Mouse (Mus musculus): Measurements from ENCODE around the gene St6gal1. TPM values are rescaled to one million over a fixed set of nuclear protein-coding genes. Genes with fewer than 3 reads are reported as not detected.

St6gal1 gene
- polyA plus RNA-seq, 1 experiment from 2014 or later: 38.9 TPM

DNA sequence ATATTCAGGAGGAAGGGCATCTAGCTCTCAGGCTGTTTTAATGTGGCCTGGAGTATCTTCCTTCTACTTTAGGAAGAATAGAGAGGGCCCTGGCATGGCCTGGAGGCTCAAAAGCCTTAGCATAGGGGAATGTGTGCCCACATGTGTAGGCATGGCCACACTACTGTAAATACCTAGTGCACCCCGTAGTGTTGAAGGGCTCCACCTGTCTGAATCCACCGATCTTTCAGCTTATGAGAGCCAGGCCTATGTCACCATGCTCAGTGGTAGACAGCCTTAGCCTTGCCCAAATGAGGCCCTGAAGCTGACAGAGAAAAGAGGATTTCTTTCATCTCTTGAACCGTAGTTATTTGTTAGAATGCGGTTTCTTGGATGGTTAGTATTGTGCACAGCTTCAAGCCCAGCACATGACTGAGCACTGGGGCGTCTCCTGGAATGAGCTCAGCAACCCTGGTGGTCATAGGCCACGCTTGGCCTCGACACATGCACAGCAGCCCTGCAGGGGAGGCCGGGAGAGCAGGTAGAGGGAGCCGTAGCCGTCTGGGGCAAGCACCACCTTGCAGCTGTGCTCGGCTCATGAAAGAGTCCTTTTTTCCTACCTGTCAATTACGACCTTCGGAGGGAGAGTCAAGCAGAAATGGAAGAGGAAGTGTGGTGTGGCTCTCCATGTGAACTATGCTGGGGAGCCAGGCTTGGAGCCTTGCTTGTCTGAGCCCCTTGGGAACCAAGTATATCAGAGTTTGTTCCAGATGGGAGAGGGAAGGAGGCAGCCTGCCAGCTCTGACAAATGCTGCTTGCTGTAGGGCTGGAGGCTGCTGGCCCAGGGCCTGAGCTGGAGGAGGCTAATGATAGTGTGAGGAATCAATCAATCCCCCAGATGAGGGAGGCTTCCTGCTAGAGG lies 15.8 kb downstream of the St6gal1 start:
- no peaks in the 10 kb centered on the region for H3K27me3 ChIP-seq
- H3K4me2 ChIP-seq: no peak overlapping the region; the same call in 1 of the 2 replicates
- peak overlapping the region; percentile 49; the same call in 1 of the 2 replicates for H3K9ac ChIP-seq
- peaks cover 4% of the 10 kb centered on the region; the same call in 1 of the 2 replicates for H3K36me3 ChIP-seq
- H3K4me3 ChIP-seq: no peak overlapping the region
- ATAC-seq (ENCODE audit: low FRiP score): peak; percentile 83
- H3K27ac ChIP-seq: peak overlapping the region; percentile 83
- peaks cover 37% of the 10 kb centered on the region for H3K4me1 ChIP-seq (replicated peaks)
- 53% methylated on average over 13 of the region's 13 CpGs for WGBS
- H3K9me3 ChIP-seq: no peaks in the 10 kb centered on the region

DNA sequence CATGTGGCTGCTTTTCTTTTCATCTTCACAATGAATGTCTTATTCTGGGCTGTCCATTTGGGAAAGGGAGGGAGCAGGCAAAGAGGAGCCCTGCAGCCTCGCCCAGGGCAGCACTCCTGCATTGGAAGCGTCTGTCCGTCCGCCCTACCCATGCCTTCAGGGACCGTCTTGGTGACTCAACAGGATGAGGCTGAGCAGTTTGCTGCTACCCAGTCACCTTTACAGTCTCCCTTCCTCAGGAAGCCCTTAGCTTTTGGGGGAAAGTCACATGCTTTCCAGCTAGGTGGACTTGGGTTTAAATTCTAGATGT lies 16.4 kb downstream of the St6gal1 start:
- peaks cover 4% of the 10 kb centered on the region; the same call in 1 of the 2 replicates for H3K36me3 ChIP-seq
- H3K4me2 ChIP-seq: no peak overlapping the region; the same call in 1 of the 2 replicates
- peak overlapping the region; percentile 83 for H3K27ac ChIP-seq
- no peak overlapping the region for H3K4me3 ChIP-seq
- peaks cover 32% of the 10 kb centered on the region for H3K4me1 ChIP-seq (replicated peaks)
- peak overlapping the region; percentile 49; the same call in 1 of the 2 replicates for H3K9ac ChIP-seq
- H3K27me3 ChIP-seq: no peaks in the 10 kb centered on the region
- no peaks in the 10 kb centered on the region for H3K9me3 ChIP-seq
- 63% methylated on average over 5 of the region's 5 CpGs for WGBS
- ATAC-seq (ENCODE audit: low FRiP score): no peak; the same call in 1 of the 2 replicates

DNA sequence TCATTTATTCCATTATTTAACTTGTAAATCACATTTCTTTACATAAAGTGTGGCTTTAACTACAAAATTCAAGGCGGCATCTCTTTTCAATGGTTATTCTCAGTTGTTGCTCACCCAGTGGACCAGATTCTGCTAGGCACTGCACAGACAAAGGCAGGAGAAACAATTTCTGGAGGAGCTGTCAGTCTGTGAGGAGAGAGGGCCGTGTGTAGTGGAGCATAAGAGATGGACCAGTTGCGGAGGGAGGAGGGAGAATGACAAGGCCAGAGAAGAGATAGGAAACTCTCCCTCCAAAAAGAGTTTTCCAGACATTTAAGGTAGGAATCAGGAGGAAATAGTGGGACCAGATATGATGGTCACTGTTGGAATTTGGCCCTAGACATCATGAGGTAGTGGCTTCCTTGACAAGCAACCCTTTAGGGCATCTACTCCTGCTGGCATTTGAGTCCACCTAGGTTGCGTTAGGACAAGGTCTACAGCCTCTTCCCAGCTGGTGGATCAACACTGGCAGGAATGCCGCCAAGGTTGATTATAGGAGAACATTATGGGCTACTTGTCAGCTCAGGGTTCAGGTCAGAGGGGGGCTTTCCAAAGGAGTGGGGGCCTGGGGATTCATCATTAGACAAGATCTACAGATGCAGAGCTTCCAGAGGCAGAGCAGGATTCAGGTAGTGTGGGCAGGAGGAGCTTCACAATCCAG lies 19.3 kb downstream of the St6gal1 start:
- H3K27me3 ChIP-seq: no peaks in the 10 kb centered on the region
- no peak for ATAC-seq (ENCODE audit: low FRiP score)
- no peak overlapping the region for H3K4me3 ChIP-seq
- H3K36me3 ChIP-seq: peaks cover 4% of the 10 kb centered on the region; the same call in 1 of the 2 replicates
- H3K27ac ChIP-seq: no peak overlapping the region
- H3K4me2 ChIP-seq: no peak overlapping the region
- WGBS: 62% methylated on average over 5 of the region's 5 CpGs
- no peaks in the 10 kb centered on the region for H3K9me3 ChIP-seq
- no peak overlapping the region for H3K9ac ChIP-seq
- H3K4me1 ChIP-seq (replicated peaks): peaks cover 26% of the 10 kb centered on the region

DNA sequence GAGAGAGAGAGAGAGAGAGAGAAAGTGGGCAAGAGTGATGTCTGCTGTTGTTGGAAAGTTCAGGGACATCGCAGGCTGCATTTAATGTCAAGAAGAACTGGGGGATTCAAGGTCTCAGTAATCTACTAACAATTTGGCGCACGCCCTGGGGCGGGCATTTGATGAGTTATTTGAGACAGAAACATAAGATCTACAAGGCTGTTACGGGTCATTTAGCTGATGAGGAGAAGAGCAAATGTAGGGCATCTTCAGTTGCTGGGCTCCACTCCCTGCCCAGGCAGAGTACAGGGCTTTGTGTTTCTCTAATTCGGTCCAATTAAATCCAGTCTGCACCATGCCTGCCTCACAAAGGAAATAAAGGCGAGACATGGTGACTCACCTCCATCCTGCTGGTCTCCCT lies 19.9 kb downstream of the St6gal1 start:
- no peaks in the 10 kb centered on the region for H3K27me3 ChIP-seq
- no peak overlapping the region for H3K27ac ChIP-seq
- H3K9me3 ChIP-seq: no peaks in the 10 kb centered on the region
- H3K4me1 ChIP-seq (replicated peaks): peaks cover 31% of the 10 kb centered on the region
- peaks cover 4% of the 10 kb centered on the region; the same call in 1 of the 2 replicates for H3K36me3 ChIP-seq
- WGBS: 78% methylated on average over 7 of the region's 7 CpGs
- no peak overlapping the region for H3K9ac ChIP-seq
- ATAC-seq (ENCODE audit: low FRiP score): no peak
- H3K4me2 ChIP-seq: no peak overlapping the region
- H3K4me3 ChIP-seq: no peak overlapping the region

DNA sequence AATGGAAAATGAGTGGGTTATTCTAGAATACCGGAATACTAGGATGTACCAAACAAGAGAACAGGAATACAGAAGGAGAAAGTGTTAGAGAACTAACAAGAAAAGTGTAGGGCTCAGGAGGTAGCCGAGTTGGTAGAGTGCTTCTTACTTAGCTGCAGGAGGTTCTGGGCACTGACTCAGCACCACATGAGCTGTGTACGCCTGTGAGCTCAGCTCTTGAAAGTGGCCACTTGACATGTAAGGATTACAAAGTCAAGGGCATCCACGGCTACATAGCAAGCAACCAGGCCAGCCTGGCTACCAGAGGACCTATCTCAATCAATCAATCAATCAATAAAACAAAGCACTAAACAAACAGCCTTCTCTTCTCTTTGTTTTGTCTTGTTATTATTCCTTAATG lies 24.7 kb downstream of the St6gal1 start:
- Histone ChIP-seq H3K9ac (no peak overlapping the region), H3K9me3 (no peaks in the 10 kb centered on the region), H3K4me3 (no peak overlapping the region), H3K27ac (no peak overlapping the region), H3K4me2 (no peak overlapping the region), H3K4me1 (replicated peaks) (peaks cover 49% of the 10 kb centered on the region), H3K36me3 (no peaks in the 10 kb centered on the region), H3K27me3 (no peaks in the 10 kb centered on the region)
- WGBS: 54% methylated on average over 4 of the region's 4 CpGs
- no peak for ATAC-seq (ENCODE audit: low FRiP score)

DNA sequence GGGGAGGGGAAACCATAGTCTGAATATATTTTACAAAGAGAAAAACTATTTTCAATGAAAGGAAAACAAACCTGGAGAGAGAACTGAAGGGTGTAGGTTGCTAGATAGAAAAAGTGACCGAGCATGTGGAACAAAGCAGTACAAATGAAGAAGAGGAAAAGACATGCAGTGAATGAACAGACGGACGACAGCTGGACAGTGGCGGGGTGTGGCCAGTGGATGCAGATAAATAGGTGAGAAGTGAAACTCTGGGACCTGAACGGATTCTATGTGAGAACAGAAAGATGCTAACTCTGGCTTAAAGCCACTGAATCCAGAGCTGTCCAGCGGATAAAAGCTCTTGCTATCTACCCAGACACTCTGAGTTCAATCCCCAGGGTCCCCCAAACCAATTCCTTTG lies 25.2 kb downstream of the St6gal1 start:
- Histone ChIP-seq H3K9ac (no peak overlapping the region), H3K27ac (no peak overlapping the region), H3K36me3 (no peaks in the 10 kb centered on the region), H3K4me2 (no peak overlapping the region), H3K4me1 (replicated peaks) (peaks cover 52% of the 10 kb centered on the region), H3K27me3 (no peaks in the 10 kb centered on the region), H3K9me3 (no peaks in the 10 kb centered on the region), H3K4me3 (no peak overlapping the region)
- WGBS: 49% methylated on average over 6 of the region's 6 CpGs
- ATAC-seq (ENCODE audit: low FRiP score): no peak

DNA sequence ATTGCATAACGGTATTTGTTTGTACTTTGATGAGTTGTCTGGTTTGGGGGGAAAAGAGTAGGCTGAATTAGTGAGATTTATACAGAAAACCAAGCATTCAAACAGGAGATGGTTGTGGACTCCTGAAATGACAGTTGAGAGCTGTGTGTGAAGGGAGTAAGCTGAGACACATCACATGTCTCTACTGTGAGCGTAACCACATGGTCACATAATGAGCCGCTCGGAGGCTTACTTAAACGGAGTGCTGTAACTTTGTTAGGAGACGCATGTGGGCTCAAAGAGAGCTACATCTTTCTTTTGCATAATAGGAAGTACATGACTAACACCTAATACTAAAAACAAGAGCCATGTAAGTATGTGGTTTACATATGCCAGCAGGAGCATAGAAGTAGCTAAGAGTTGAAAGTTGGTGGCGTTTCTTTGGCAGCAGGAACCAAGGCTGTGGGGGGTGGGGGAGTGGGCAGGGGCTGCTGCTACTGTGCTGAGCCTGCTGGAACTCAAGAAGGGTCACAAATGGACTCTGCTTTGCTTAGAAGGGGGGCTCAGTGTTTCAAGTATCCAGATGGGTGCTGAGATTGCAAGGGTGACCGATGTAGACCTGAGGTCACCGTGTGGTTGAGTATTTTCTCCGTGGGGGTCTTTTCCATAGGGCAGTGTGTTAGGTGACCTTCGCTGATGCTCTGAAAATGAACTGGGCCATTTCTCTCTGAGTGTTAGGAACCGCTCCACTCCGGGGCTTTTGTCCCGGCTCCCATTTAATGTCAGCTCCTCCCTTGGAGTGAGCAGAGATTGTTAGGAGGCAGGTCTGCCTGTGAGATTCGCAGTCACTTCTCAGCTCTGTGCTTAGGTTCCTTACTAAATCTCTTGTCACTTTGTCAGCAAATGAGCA lies 26.3 kb downstream of the St6gal1 start:
- ATAC-seq (ENCODE audit: low FRiP score): no peak; the same call in none of the 2 replicates
- H3K9ac ChIP-seq: no peak overlapping the region

DNA sequence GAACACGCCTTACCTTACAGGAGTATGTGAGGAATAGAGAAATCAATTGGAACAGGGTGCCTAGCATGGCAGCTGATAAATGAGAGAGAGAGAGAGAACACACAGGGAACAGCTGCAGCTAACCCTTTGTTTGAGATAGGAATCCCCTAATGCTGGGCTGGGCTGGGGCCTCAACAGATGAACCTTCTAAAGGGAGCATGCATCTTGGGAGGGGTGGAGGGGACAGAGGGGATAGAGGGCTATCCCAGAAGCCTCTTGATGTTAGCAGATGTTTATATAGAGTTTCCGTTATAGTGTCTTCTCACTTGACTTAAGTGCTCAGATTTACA lies 26.9 kb downstream of the St6gal1 start:
- Histone ChIP-seq H3K27me3 (no peaks in the 10 kb centered on the region), H3K9me3 (no peaks in the 10 kb centered on the region), H3K4me2 (peak overlapping the region; percentile 26; the same call in 1 of the 2 replicates), H3K27ac (peak overlapping the region; percentile 74), H3K36me3 (no peaks in the 10 kb centered on the region), H3K4me1 (replicated peaks) (peaks cover 58% of the 10 kb centered on the region), H3K9ac (0 out of 2 replicates have a peak overlapping the region, but pooled peaks have one; percentile 2), H3K4me3 (no peak overlapping the region)
- 43% methylated on average over 2 of the region's 2 CpGs for WGBS
- peak; percentile 58 for ATAC-seq (ENCODE audit: low FRiP score)

More for the DNA sequence above, 26.3 kb downstream of the St6gal1 start:
- peak overlapping the region; percentile 74 for H3K27ac ChIP-seq
- H3K4me1 ChIP-seq (replicated peaks): peaks cover 56% of the 10 kb centered on the region
- H3K27me3 ChIP-seq: no peaks in the 10 kb centered on the region
- no peak overlapping the region for H3K4me3 ChIP-seq
- peak overlapping the region; percentile 26; the same call in 1 of the 2 replicates for H3K4me2 ChIP-seq
- H3K9me3 ChIP-seq: no peaks in the 10 kb centered on the region
- H3K36me3 ChIP-seq: no peaks in the 10 kb centered on the region
- 32% methylated on average over 15 of the region's 15 CpGs for WGBS

DNA sequence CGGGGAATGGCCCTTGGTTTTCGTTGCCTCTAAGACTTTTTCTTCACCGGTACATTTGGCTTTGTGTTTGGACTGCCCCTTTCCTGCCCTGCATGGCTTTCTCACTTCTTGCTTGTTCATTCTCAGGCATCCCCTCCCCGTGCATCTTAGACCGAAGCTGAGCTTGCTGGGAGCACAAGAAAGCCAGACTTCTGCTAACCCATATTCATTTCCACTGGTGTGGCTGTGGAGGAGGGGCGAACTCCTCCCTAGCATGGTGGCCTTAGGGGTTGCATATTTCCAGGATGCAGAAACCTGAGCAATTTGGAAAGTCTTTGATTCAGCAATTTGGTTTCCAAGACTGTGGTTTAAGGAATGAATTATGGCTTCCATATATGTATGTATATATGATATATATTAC lies 29.1 kb downstream of the St6gal1 start:
- WGBS: 69% methylated on average over 6 of the region's 6 CpGs
- H3K36me3 ChIP-seq: 0 out of 2 replicates have a peak, but pooled peaks cover 6% of the 10 kb centered on the region
- no peaks in the 10 kb centered on the region for H3K9me3 ChIP-seq
- H3K4me1 ChIP-seq (replicated peaks): peaks cover 78% of the 10 kb centered on the region
- no peak overlapping the region for H3K4me3 ChIP-seq
- H3K27ac ChIP-seq: no peak overlapping the region
- H3K9ac ChIP-seq: no peak overlapping the region
- H3K4me2 ChIP-seq: no peak overlapping the region
- ATAC-seq (ENCODE audit: low FRiP score): no peak
- H3K27me3 ChIP-seq: no peaks in the 10 kb centered on the region

DNA sequence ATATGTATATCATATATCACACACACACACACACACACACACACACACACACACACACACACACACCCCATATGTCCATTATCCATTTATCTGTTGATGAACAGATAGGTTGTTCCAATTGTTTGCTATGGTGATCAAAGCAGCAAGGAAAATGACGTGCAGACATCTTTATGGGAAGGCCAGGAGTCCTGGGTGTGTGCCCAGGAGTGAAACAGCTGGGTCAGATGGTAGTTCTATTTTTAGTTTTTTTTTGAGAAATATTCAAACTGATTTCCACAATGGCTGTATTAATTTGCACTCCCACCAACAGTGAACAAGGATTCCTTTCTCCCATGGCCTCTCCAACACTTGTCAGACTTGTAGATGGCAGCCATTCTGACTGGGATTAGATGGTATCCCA lies 29.5 kb downstream of the St6gal1 start:
- Histone ChIP-seq H3K9me3 (no peaks in the 10 kb centered on the region), H3K27me3 (no peaks in the 10 kb centered on the region), H3K9ac (no peak overlapping the region), H3K36me3 (0 out of 2 replicates have a peak, but pooled peaks cover 6% of the 10 kb centered on the region), H3K27ac (no peak overlapping the region), H3K4me1 (replicated peaks) (peaks cover 81% of the 10 kb centered on the region), H3K4me3 (no peak overlapping the region), H3K4me2 (no peak overlapping the region)
- ATAC-seq (ENCODE audit: low FRiP score): no peak
- 84% methylated on average over 1 of the region's 1 CpGs for WGBS

DNA sequence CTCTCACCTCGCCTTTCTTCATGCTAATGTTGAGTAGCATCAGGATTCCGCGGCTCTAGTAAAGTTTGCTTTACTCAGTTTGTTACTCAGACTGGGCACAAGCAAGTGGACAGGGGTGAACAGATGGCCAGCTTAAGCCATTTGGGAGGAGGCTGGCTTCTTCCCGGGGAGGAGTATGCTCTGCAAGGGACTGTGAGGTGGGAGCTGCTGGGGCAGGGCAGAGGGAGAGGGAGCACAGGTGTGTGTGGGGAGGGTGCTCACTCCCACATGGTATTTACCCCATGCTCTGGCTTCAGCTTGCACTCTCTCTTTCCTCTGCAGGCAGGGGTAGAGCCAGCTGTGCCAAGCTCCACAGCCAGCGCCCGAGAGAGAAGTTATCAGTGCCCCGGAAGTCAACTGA lies 32.1 kb downstream of the St6gal1 start:
- 63% methylated on average over 7 of the region's 7 CpGs for WGBS
- H3K27me3 ChIP-seq: no peaks in the 10 kb centered on the region
- no peak overlapping the region for H3K4me2 ChIP-seq
- H3K4me3 ChIP-seq: no peak overlapping the region
- no peak overlapping the region for H3K27ac ChIP-seq
- H3K36me3 ChIP-seq: peaks cover 9% of the 10 kb centered on the region; the same call in 1 of the 2 replicates
- H3K4me1 ChIP-seq (replicated peaks): peaks cover 66% of the 10 kb centered on the region
- no peak overlapping the region for H3K9ac ChIP-seq
- ATAC-seq (ENCODE audit: low FRiP score): no peak
- no peaks in the 10 kb centered on the region for H3K9me3 ChIP-seq

DNA sequence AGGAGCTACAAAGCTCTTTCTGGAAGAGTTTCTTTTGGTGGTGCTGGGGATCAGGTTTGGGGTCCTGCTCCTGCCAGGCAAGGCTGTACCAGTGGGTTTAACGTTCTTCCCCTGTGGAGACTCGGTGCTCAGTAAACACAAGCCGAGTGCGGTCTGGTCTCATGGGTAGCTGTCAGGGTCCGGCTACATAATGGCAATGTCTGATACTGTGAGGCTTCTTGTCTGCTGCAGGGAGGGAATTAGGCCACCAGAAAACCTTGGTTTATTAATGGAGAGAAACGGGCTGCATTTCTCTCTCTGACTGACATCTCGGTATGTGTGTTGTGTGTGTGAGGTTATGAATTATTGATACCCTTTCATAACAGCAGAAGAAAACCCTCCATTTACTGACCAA lies 33.9 kb downstream of the St6gal1 start:
- no peaks in the 10 kb centered on the region for H3K9me3 ChIP-seq
- peaks cover 9% of the 10 kb centered on the region; the same call in 1 of the 2 replicates for H3K36me3 ChIP-seq
- H3K9ac ChIP-seq: no peak overlapping the region
- H3K4me1 ChIP-seq (replicated peaks): peaks cover 55% of the 10 kb centered on the region
- ATAC-seq (ENCODE audit: low FRiP score): 0 out of 2 replicates have a peak, but pooled peaks have one; percentile 3
- no peak overlapping the region for H3K4me2 ChIP-seq
- H3K4me3 ChIP-seq: no peak overlapping the region
- H3K27me3 ChIP-seq: no peaks in the 10 kb centered on the region
- WGBS: 3% methylated on average over 7 of the region's 7 CpGs
- peak overlapping the region; percentile 36 for H3K27ac ChIP-seq
